Mouse (Mus musculus): ENCODE measurements at regions not wholly inside any gene's neighbourhood (a gene's known extent, or its start where the extent isn't known, plus 50 kb on each side); places are given as distances from the start of the nearest gene placed in this dataset.
"Not testable (repeated sequence)": the region's sequence is repeated elsewhere in the genome, so short reads cannot be mapped to it uniquely, and the experiment has no call there.

DNA sequence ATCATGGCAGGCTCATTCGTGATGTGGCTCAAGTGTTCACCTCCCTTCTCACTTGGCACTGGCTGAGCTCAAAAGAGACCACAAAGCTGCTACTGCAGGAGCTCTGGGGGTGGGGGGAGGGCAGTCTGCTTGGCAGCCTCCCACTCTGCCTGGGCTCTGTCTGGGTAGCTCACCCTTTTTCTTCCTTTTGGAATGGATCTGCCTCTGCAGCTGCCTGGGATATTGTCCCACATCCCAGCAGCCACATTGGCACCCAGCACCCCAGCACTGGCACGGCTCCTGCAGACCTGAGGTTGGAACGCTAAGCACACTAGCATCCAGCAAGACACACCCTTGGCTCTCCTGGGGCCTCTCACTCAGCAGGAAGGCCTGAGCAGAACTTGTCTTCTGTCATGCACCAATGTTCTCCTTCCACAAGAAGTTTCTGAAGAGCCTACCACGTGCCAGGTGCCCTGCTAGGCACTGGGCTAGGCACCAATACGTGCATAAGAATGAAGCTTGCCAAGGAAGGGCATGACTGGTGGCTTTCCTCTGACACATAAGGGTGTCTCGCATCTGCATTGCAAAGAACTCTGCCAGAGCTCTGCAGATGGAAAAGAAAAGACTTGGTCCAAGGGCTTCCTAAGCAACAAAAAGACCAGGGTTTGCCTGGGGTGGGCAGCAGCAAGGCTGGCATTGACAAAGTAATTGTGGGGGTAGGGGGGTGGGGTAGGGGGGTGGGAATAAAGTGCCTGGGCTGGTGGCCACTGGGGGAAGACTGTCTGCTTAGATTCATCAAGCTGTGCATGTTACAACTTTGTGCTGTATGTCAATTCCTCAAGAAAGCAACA, 112.1 kb upstream of the Sipa1l1 start:
- not testable (repeated sequence) for DNase-seq (ENCODE audit: low read depth)

GRCm38 (mm10) chr12:82064986-82065385, 104.1 kb upstream of the Sipa1l1 start:
- DNase-seq (ENCODE audit: low read depth) = no peak

DNA sequence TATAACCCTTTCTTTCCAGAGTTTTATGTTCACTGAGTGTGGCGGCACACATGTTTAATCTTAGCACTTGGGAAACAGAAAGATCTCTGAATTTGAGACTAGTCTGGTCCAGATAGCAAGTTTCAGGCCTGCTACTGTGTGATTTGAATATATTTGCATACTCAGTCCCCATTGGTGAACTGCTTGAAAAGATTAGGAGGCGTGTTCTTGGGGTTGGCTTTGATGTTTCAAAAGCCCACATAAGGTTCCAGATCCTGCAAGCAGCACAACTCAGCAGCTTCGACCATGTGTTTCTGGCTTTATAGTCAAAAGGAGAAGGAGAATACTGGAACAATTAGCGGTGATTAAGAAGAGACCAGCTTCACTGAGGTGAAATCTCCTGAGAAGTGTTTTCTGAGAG, 102.3 kb upstream of the Sipa1l1 start:
- peak; percentile 25 for DNase-seq (ENCODE audit: low read depth)

DNA sequence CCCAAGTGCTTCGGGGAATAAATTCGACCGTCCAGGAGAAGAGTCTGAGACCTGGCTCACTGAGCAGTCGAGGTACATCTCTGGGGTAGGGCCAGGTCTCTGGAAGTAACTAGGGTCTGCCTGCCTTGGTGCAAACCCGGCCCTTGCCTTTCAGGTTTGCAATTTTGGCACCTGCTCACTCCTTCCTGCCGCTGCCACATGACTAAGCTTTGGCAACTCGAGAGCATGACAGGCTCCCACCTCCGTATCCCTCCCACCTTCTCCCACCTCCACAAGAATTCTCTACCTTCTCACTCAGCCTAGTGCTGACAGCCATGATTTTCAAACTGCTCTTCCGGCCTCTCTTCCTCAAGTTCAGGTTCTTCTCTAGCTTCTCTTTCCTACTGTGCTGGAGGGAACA, 99.5 kb upstream of the Sipa1l1 start:
- no peak for DNase-seq (ENCODE audit: low read depth)

DNA sequence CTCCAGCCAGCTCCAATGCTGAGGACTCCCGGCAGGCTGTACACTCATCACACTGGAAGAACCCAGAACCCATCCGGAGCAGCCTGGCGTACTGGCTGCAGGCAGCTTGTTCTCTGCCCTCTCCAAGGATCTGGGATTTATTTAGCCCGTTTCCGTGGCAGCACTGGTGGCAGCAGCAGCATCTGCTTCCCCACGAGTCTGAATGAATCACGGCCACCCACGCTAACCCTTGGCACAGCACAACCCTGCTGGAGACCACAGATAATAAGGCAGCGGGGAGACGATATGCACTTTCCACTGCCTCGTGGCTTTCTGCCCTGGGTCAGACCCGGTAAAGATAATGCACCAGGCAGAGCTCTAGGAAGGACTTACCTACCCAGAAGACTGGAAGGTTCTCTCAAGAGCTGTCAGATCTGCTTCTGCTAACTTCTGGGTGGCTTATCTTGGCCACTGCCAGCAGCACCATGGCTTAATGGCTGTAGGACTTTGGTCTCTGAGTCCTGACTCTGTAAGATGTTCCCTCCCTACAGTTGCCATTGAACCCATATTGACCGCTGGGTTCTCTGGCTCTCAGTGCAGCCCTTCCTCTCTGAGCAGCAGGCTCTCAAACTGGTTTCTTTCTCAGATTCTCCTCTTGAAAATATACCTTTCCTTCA, 96.2 kb upstream of the Sipa1l1 start:
- no peak for DNase-seq (ENCODE audit: low read depth)

DNA sequence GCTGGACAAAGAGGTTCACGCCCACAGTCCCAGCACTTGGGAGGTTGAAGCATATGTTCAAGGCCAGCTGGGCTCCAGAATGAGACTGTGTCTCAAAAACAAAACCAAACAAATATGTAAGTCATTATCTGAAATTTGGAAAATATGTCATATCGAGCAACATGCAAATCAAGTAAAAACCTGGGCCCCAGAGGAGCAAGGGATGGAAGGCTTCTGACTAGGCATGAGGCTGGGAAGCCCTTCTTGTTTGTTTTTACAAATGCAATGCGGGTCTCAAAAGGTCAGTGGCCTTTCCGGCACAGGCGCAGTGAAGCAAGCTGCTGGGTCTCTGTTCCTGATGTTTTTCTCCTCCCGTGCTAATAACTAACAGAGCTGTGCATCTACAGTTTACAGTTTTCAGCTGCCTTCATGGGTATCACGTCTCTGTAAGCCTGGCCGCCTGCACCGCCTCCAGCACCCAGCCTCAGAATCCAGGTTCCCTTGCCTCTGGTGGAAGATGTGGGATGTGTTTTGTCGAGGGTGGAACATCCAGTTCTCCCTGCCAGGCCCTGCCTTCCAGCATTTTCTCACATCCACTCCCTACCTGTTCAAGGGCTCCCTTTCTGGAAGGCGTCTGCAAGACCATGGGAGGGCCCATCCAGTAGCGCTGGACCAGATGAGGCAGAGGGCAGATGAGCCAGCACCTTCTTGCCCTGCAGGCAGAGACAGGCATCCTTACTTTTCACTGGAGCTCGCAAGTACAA, 93.5 kb upstream of the Sipa1l1 start:
- no peak for DNase-seq (ENCODE audit: low read depth)

DNA sequence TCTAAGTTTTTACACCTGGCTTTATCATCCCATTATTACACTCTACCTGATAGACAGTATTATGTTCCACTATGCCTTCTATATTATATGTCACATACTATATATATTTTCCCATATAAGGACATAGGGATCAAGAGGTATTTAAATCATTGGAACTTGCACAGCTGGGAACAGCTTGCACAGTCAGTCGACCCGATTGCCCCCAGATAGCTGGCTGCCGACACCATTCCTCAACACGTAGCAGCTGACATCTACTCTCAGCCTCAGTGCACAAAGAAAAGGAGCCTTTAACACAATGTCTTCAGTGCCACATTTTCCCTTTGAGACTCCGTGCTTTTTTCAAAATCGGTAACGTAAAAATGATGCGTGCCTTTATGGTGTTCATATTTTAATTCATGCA, 92.4 kb upstream of the Sipa1l1 start:
- DNase-seq (ENCODE audit: low read depth) = no peak

GRCm38 (mm10) chr12:82077945-82078344, 91.2 kb upstream of the Sipa1l1 start:
- DNase-seq (ENCODE audit: low read depth) = no peak

GRCm38 (mm10) chr12:82078740-82079139, 90.4 kb upstream of the Sipa1l1 start:
- DNase-seq (ENCODE audit: low read depth) = no peak

DNA sequence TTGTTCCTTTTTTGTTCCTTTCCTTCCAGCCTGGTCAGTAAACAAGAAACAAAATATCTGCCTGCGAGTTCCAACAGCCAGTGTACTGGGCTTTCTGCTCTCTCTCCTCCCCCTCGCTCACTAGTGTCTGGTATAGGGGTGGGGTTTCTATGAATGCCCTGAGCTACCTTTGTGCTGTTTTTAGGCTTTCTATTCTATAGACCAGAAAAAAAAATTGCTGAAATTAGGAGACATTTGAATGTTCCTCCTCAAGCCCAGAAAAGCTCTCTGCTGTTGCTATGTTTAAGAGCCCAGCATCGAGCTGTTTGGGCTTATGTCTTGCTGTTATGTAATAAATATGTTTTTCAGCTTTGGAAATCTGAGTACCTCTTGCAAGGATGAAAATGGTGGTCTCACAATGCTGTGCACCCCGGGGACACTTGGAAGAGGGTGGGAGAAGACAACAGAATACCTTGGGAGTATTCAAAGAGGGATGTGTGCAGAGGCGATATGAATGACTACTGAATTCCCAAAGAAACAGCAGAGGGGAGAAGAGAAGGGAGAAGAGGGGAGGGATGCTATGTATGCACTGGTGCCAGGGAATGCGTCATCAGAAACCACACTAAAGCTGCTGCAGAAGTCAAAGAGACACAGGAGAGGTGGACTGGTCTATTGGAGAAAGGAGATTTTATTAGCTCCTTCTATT, 88.8 kb upstream of the Sipa1l1 start:
- no peak for DNase-seq (ENCODE audit: low read depth)

- peak; percentile 26 for DNase-seq (ENCODE audit: low read depth)
Observed at GRCm38 (mm10) chr12:82082596-82082995, 86.5 kb upstream of the Sipa1l1 start.

DNA sequence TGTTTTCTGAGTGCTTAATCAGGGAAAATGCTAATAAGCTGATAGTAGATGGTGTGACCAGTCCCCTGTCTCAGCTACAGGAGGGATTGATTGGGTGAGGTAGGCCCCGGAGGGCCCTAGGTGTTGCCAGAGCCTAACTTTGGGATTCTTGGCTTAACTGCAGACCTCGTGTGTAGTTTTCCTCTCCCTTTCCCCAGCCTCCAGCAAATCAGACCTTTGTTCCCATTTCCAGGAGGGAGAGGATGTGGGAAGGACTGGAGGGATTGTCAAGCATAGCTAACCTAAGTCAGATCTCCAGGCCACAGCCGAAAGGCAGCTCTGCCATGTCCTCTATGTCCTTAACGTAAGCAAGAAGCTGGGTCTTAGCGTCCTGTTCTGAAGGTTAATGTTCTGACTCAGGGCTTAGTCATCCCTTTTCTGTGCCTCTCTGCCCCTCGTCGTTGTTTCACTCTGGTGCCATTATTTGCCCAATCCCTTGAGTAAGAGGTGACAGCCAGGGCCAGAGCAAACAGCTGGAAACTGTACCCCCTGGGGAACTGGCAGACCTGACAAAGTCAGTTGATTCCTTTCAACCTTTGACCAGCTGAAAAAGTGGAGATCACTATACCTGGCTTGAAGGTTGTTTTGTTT, 83.2 kb upstream of the Sipa1l1 start:
- DNase-seq (ENCODE audit: low read depth) = no peak

GRCm38 (mm10) chr12:82086441-82086840, 82.7 kb upstream of the Sipa1l1 start:
- no peak for DNase-seq (ENCODE audit: low read depth)

GRCm38 (mm10) chr12:82089288-82089687, 79.8 kb upstream of the Sipa1l1 start:
- DNase-seq (ENCODE audit: low read depth) = no peak

- no peak for DNase-seq (ENCODE audit: low read depth)
Observed at GRCm38 (mm10) chr12:82093317-82093716, 75.8 kb upstream of the Sipa1l1 start.

- no peak for DNase-seq (ENCODE audit: low read depth)
Observed at GRCm38 (mm10) chr12:82095396-82095795, 73.7 kb upstream of the Sipa1l1 start.

- no peak for DNase-seq (ENCODE audit: low read depth)
Observed at GRCm38 (mm10) chr12:82097126-82097525, 72.0 kb upstream of the Sipa1l1 start.

GRCm38 (mm10) chr12:82097620-82098019, 71.5 kb upstream of the Sipa1l1 start:
- DNase-seq (ENCODE audit: low read depth) = peak; percentile 58

DNA sequence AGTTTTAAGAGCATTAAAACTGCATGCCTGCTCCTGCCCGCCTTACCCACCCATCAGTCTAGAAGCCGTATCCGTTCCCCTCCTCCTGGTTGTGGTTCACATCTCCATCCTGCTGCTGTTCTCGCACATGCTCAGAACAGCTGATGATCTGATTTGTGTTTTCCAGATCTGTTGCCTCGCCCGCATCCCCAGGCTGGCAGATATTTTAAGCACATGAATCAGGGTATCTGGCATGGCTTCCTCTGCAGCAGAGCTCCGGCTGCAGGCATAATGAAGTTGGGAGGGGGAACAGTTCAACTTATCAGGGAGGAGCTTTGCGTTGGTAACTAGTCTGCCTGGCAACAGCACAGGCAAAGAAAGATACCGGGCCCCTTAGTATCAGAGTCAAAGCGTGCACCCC, 64.9 kb upstream of the Sipa1l1 start:
- no peak for DNase-seq (ENCODE audit: low read depth)

DNA sequence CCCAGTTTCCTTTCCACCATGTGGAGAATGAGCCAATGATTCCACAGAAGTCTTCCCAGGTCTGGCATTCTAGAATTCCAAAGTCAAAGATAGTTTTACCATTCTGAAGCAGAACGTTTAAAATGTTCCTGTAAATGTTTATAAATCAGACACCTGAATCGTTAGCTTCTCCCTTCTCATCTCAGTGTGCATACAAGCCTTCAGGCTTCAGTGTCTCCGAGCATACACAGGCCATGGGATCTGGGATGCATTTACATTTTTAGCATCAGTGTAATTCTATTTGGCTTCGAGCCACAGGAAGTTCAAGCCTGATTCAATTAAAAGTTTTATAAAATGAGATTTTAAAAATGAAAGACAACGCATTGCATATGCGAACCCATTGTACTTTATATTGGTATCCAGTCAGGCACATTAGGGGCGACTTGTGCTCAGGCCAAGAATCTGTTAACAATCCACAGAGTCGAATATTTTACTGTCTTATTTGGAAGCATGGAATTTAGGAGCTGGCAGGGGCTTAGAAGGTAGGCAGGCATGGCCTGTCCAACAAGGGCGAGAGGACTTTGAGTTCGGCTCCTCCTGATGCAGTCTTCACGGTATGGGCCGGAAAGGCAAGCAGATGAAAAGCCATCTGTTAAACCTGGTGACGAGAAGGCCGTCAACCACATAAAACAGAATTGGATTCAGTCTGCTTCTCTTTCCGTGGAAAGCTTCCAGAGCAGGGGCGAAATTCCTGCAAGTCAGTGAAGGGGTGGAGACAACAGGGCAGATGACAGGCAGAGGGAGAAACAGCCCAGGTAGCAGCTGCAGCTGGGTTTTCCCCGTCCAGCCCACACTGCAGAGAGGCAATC, 63.7 kb upstream of the Sipa1l1 start:
- DNase-seq (ENCODE audit: low read depth) = no peak

GRCm38 (mm10) chr12:82115766-82116165, 53.4 kb upstream of the Sipa1l1 start:
- no peak for DNase-seq (ENCODE audit: low read depth)

Data from naive thymus-derived CD4-positive, alpha-beta T cell, adult 2 months (primary cell).